Mouse (Mus musculus) liver, embryonic 12.5 days (tissue): ENCODE results near the gene Tmc5. TPM values are rescaled to one million over a fixed set of nuclear protein-coding genes. Genes with fewer than 3 reads are reported as not detected.

ENCODE experiments used
- ATAC-seq: fragments of 200-750 bp; cut with Nextera tagmentation; 2 replicates; pipeline ENCODE4 v1.8.0; 2017; ENCODE audit warnings: moderate number of reproducible peaks, mild to moderate bottlenecking, moderate library complexity
- H3K27ac ChIP-seq: fragments of 300-500 bp; sonication (generic); 2 replicates; pipeline ENCODE4 v1.5.1; 2016; ENCODE audit warnings: mild to moderate bottlenecking
- H3K27me3 ChIP-seq: fragments of 300-500 bp; sonication (generic); replicated peaks from 2 replicates; pipeline ENCODE4 v1.6.1; 2016; ENCODE audit warnings: mild to moderate bottlenecking, moderate library complexity
- H3K36me3 ChIP-seq: fragments of 300-500 bp; sonication (generic); 2 replicates; pipeline ENCODE4 v1.6.1; 2016; ENCODE audit warnings: mild to moderate bottlenecking, moderate library complexity
- H3K4me1 ChIP-seq: fragments of 300-500 bp; sonication (generic); 2 replicates; pipeline ENCODE4 v1.6.1; 2016
- H3K4me2 ChIP-seq: fragments of 300-500 bp; sonication (generic); 2 replicates; pipeline ENCODE4 v1.6.1; 2016; ENCODE audit warnings: mild to moderate bottlenecking, moderate library complexity
- H3K4me3 ChIP-seq: fragments of 300-500 bp; sonication (generic); 2 replicates; pipeline ENCODE4 v1.5.1; 2016; ENCODE audit warnings: mild to moderate bottlenecking, moderate library complexity
- H3K9ac ChIP-seq: fragments of 300-500 bp; sonication (generic); 2 replicates; pipeline ENCODE4 v1.6.1; 2016; ENCODE audit warnings: mild to moderate bottlenecking, moderate library complexity
- H3K9me3 ChIP-seq: fragments of 300-500 bp; sonication (generic); replicated peaks from 2 replicates; pipeline ENCODE4 v1.6.1; 2016; ENCODE audit warnings: mild to moderate bottlenecking, moderate library complexity
- WGBS: fragments of 180-500 bp; shearing (Covaris S2); methylation state at CpG from one replicate; pipeline ENCODE4 v1.1.7; 2016; ENCODE audit not compliant: insufficient replicate concordance; 5-methylcytosine and 5-hydroxymethylcytosine counted together
- polyA plus RNA-seq: library from polyadenylated mRNA; unstranded; fragments of >200 nt; fragmentation: Nextera tagmentation; extraction: Ambion mirVana; gene quantifications from 2 replicates; pipeline ENCODE4 v1.2.1, GENCODE M21; 2016

Gene Tmc5
- polyA plus RNA-seq, 1 experiment from 2014 or later = not detected

DNA sequence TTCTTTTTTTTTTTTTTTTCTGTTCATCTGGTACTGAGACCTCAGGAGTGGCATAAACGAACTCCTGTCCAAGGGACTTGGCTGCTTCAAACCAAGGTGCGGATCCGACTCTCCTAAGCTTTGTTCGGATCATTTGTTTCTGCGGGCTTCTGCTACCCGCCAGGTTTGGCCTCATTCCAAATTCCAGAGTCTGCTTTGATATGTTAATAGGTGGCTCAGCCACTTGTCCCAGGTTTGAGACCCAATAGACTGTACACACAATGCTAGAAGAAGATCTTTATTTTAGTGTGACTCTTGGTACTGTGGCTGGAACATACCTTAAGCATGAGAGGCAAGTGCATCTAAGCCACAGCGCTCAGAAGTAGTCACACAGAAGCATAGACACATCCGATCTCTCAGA is 14.8 kb downstream of the Tmc5 start:
- no peaks in the 10 kb centered on the region for H3K9me3 ChIP-seq
- 74% methylated on average over 8 of the region's 8 CpGs for WGBS
- ATAC-seq = no peak
- no peak overlapping the region for H3K27ac ChIP-seq
- no peaks in the 10 kb centered on the region for H3K4me1 ChIP-seq
- no peak overlapping the region for H3K4me2 ChIP-seq
- no peak overlapping the region for H3K4me3 ChIP-seq
- H3K9ac ChIP-seq = no peak overlapping the region
- H3K27me3 ChIP-seq = no peaks in the 10 kb centered on the region
- H3K36me3 ChIP-seq = no peaks in the 10 kb centered on the region

DNA sequence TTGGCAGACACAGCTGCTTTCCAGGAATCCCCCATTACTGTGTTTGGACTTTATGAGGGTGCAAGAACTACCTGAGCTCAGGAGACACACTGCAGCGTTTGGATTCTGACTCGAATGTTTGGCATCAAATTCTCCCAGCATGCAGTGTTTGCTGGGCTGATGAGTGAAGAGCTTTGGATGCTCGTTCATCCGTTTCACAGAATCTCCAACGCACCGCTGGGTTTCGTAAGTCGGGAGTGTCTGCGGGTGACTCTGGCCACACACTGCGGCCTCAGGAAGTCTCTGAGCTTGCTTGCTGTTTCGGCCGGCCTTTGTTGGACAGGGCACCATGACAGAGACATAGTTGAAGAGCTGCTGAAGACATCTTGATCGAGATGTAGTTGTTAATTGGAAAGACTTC is 17.0 kb downstream of the Tmc5 start:
- H3K27me3 ChIP-seq = no peaks in the 10 kb centered on the region
- no peak overlapping the region for H3K4me2 ChIP-seq
- no peak overlapping the region for H3K27ac ChIP-seq
- 56% methylated on average over 13 of the region's 13 CpGs for WGBS
- H3K36me3 ChIP-seq = no peaks in the 10 kb centered on the region
- no peaks in the 10 kb centered on the region for H3K4me1 ChIP-seq
- H3K9me3 ChIP-seq = no peaks in the 10 kb centered on the region
- no peak overlapping the region for H3K4me3 ChIP-seq
- H3K9ac ChIP-seq = no peak overlapping the region
- no peak for ATAC-seq

DNA sequence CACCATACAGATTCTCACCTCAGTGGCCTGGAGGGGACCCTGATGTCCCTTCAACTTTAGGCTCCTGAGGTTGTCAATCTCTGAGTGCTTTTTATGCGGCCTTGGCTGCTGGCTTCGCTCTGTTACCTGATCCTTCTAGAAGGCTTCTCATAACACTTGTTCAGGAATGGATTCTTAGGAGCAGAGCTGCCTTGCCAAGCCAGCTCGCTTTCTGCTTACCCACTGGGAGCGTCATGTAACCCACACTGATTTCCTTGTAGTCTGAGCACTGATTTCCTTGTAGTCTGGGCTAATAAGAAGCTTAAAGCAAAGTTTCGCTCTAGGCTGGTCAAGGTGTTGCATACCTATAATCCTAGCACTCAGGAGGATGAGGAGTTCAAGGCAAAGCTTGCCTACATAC is 21.0 kb downstream of the Tmc5 start:
- Histone ChIP-seq H3K36me3 (no peaks in the 10 kb centered on the region), H3K4me3 (no peak overlapping the region), H3K9me3 (no peaks in the 10 kb centered on the region), H3K4me2 (no peak overlapping the region), H3K27ac (no peak overlapping the region), H3K4me1 (no peaks in the 10 kb centered on the region), H3K9ac (no peak overlapping the region), H3K27me3 (no peaks in the 10 kb centered on the region)
- WGBS = 68% methylated on average over 5 of the region's 5 CpGs
- no peak for ATAC-seq

DNA sequence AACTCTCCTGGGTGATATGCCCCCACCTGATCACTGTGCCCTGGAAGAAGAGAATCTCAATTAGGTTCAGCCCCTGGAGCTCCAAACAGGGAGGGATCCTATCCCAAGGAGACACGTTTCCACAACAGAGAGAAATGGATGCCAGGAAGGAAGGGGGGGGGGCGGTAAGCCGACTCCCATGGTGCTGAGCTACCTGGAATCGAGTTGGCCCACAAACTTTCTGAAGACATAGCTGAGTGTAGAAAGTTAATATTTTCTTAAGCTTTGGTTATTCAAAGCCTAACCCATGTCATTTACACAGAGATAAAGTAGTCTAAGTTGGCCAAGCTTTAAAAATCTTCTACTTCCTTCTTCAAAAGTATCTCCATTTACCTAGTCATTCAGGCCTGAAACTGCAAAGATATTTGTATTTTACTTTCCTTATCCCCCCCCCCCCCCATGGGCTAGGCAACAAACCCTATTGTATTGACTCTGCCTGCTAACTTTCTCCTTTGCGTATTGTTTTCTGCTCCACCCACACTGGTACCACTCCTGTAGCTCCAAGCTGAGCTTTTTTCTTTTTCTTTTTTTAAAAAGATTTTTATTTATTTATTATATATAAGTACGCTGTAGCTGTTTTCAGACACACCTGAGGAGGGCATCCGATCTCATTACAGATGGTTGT is 23.3 kb downstream of the Tmc5 start:
- no peak overlapping the region for H3K27ac ChIP-seq
- no peaks in the 10 kb centered on the region for H3K4me1 ChIP-seq
- no peaks in the 10 kb centered on the region for H3K36me3 ChIP-seq
- H3K9ac ChIP-seq = no peak overlapping the region
- 76% methylated on average over 7 of the region's 7 CpGs for WGBS
- ATAC-seq = no peak
- no peak overlapping the region for H3K4me3 ChIP-seq
- H3K4me2 ChIP-seq = no peak overlapping the region
- H3K9me3 ChIP-seq = no peaks in the 10 kb centered on the region
- H3K27me3 ChIP-seq = no peaks in the 10 kb centered on the region

DNA sequence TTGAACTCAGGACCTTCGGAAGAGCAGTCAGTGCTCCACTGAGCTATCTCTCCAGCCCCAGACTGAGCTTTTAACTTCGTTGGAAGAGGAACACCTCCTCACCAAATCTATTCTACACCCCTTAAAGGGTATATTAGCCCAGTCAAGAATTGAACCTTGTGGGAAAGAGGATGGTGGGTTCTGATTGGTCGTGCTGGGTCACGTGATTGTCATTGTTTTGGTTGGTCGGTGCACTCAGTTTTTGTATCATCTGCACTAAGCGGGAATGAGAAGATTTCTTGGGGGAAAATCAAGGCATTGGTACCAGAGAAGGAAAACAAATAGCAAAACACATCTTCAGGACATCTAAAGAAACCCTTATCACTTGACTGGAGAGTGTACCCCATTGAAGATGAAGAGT is 24.0 kb downstream of the Tmc5 start:
- WGBS = 61% methylated on average over 6 of the region's 6 CpGs
- Histone ChIP-seq H3K4me2 (no peak overlapping the region), H3K36me3 (no peaks in the 10 kb centered on the region), H3K9me3 (no peaks in the 10 kb centered on the region), H3K4me1 (no peaks in the 10 kb centered on the region), H3K27me3 (no peaks in the 10 kb centered on the region), H3K4me3 (no peak overlapping the region), H3K9ac (no peak overlapping the region), H3K27ac (no peak overlapping the region)
- ATAC-seq = no peak

DNA sequence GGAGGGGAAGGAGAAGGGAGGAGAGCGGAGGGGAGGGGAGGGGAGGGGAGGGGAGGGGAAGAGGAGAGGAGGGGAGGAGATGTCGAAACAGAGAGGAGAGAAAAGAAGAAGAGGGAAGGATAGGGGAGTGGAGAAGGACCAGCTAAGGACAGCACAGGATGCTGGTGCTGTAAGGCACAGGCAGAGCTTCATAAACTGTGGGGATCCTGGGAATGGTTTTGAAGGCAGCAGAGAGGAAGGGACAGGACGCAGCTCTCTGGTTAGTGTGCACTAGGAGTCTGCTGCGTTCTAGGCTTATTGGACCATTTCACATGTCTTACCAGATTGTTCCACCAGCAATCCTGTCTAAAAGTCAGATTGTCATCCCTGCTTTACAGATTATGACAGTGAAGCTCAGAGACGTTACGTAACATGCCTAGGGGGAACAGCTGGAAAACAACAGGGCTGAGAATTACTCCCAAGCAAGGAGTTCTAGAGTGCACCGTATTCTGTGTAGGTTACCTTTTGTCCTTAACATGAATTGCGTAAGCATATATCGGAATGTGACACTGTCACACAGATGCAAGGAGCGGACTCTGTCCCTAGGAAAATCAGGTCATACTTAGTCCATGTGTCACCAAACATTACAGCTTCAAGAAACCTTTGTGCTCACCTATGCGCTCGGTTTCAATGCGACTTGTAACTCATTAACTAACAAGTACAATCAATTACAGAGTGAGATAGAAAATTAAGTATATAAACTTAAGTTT is 30.6 kb downstream of the Tmc5 start:
- no peak overlapping the region for H3K9ac ChIP-seq
- H3K9me3 ChIP-seq = no peaks in the 10 kb centered on the region
- no peak overlapping the region for H3K4me3 ChIP-seq
- no peak for ATAC-seq
- no peaks in the 10 kb centered on the region for H3K27me3 ChIP-seq
- H3K4me1 ChIP-seq = no peaks in the 10 kb centered on the region
- H3K27ac ChIP-seq = no peak overlapping the region
- H3K36me3 ChIP-seq = no peaks in the 10 kb centered on the region
- no peak overlapping the region for H3K4me2 ChIP-seq
- WGBS = 72% methylated on average over 13 of the region's 13 CpGs

DNA sequence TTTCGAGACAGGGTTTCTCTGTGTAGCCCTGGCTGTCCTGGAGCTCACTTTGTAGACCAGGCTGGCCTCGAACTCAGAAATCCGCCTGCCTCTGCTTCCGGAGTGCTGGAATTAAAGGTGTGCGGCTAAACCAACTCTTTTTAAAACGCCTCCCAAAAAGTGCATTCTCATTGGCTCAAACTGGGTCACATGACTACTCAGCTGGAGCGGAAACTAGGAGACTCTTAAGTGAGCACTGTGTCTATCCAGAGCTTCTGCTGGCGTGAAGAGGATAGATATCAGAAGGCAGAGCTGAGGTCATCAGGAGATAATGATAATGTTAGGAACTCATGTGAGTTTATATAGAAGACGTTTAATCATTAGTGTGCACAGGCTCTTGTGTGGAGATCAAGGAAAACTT is 36.0 kb downstream of the Tmc5 start:
- no peaks in the 10 kb centered on the region for H3K4me1 ChIP-seq
- WGBS = 61% methylated on average over 9 of the region's 9 CpGs
- H3K9me3 ChIP-seq = no peaks in the 10 kb centered on the region

DNA sequence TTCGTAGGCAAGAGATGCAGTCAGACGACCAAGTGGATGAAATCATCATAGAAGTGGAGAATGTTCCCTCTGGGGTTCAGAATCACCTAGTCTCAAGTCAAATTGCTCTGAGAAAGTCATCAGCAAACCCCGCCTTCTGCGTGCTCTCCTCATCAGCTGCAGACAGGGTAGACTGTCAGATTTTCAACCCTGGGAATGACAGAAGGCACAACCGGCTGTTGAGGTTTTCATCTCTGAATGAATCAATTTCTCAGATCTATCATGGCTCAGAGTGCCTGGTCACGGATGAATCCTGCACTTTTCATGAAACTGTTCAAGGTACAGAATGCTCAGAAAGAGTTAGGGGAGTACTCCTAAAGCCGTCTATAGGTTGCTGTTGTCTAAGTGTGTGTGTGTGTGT is 36.9 kb downstream of the Tmc5 start:
- Histone ChIP-seq H3K27me3 (no peaks in the 10 kb centered on the region), H3K9me3 (no peaks in the 10 kb centered on the region), H3K36me3 (no peaks in the 10 kb centered on the region), H3K4me1 (no peaks in the 10 kb centered on the region), H3K4me2 (no peak overlapping the region), H3K9ac (no peak overlapping the region), H3K4me3 (no peak overlapping the region), H3K27ac (no peak overlapping the region)
- no peak for ATAC-seq
- 57% methylated on average over 7 of the region's 7 CpGs for WGBS

More for the DNA sequence above, 36.0 kb downstream of the Tmc5 start:
- H3K9ac ChIP-seq = no peak overlapping the region
- ATAC-seq = no peak
- no peak overlapping the region for H3K4me3 ChIP-seq
- H3K27ac ChIP-seq = no peak overlapping the region
- no peaks in the 10 kb centered on the region for H3K36me3 ChIP-seq
- no peak overlapping the region for H3K4me2 ChIP-seq
- H3K27me3 ChIP-seq = no peaks in the 10 kb centered on the region

DNA sequence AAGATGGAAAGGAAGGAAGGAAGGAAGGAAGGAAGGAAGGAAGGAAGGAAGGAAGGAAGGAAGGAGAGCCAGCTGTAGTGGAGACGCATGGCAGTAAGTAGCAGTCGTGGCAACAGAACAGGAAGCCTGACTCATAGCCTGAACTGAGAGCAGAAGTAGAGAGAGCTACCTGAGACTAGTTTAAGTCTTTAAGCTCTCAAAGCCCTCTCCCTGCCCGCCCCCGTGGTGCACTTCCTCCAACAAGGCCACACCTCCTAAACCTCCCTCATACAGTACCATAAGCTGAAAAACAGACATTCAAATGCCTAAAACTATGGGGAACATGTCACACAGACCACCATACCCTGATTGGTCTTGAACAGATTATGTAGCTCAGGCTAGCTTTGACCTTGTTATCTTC is 40.4 kb downstream of the Tmc5 start:
- Histone ChIP-seq H3K9me3 (no peaks in the 10 kb centered on the region), H3K36me3 (no peaks in the 10 kb centered on the region), H3K4me2 (no peak overlapping the region), H3K27ac (no peak overlapping the region), H3K27me3 (no peaks in the 10 kb centered on the region), H3K9ac (no peak overlapping the region), H3K4me3 (no peak overlapping the region), H3K4me1 (no peaks in the 10 kb centered on the region)
- 26% methylated on average over 4 of the region's 4 CpGs for WGBS
- 0 out of 2 replicates have a peak, but pooled peaks have one; percentile 40 for ATAC-seq

DNA sequence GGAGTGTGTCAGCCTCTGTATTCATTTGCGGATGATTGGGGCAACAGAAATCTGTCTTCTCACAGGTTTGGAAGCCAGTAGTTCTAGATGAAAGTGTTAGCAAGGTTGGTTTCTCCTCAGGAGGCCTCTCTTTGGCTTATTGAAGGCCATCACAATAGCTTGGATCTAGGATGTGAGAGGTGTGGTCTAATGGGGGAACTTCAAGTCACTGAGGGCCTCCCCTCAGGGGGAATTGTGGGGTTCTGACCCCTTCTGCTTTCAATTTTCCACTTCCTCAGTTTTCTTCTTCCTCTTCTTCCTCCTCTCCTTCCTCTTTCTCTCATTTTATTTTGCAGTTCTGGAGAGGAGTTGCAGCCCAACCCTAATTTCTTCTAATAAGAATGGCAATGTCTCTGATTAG is 49.1 kb downstream of the Tmc5 start:
- Histone ChIP-seq H3K36me3 (no peaks in the 10 kb centered on the region), H3K4me1 (no peaks in the 10 kb centered on the region), H3K27ac (no peak overlapping the region), H3K9me3 (no peaks in the 10 kb centered on the region), H3K4me3 (no peak overlapping the region), H3K4me2 (no peak overlapping the region), H3K27me3 (no peaks in the 10 kb centered on the region; the same call in 1 of the 2 replicates), H3K9ac (no peak overlapping the region)
- WGBS = 65% methylated on average over 1 of the region's 1 CpGs
- ATAC-seq = no peak

DNA sequence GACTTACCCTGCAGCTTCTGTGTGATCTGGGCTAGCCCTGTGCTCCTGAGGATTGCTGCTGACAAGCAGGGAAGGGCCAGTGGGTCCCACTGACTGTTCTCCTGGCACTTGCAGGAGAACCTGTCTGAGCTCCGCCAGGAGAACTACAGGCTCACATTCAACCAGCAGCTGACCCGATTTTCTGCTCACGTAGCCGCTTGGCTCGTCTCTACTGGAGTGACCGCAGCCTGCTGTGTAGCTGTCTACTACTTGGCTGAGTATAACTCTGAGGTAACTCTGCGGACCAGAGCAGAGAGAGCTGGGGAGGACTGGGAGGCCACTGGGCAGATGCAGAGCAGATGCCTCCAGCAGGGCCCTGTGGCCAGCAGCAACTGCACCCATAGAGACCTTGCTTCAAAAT is 52.2 kb downstream of the Tmc5 start:
- 74% methylated on average over 7 of the region's 7 CpGs for WGBS
- ATAC-seq = no peak

DNA sequence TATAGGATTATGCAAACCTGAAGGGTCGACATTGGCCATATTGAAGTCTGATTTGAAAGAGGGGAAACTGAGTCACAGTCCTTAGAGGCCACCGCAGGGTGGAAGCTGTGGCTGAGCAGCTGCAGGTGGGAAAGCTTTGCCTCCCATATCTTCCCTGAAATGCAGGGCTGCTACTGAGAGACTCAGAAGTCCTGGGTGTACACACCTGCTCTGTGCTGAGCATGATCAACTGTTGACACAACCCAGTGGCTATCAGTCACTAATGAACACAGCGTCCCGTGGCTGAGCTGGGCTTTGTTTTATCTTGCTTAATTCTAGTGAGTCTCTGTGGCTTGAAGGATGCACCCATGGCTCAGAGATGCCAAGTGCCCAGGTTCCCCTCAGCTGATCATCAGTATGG is 53.0 kb downstream of the Tmc5 start:
- Histone ChIP-seq H3K9me3 (no peaks in the 10 kb centered on the region), H3K27me3 (no peaks in the 10 kb centered on the region; the same call in 1 of the 2 replicates), H3K4me2 (no peak overlapping the region), H3K4me1 (no peaks in the 10 kb centered on the region), H3K27ac (no peak overlapping the region), H3K9ac (no peak overlapping the region), H3K4me3 (no peak overlapping the region), H3K36me3 (no peaks in the 10 kb centered on the region)
- 59% methylated on average over 4 of the region's 4 CpGs for WGBS
- ATAC-seq = no peak

More for the DNA sequence above, 52.2 kb downstream of the Tmc5 start:
- H3K4me2 ChIP-seq = no peak overlapping the region
- no peaks in the 10 kb centered on the region for H3K4me1 ChIP-seq
- no peak overlapping the region for H3K4me3 ChIP-seq
- no peak overlapping the region for H3K27ac ChIP-seq
- no peaks in the 10 kb centered on the region; the same call in 1 of the 2 replicates for H3K27me3 ChIP-seq
- H3K9me3 ChIP-seq = no peaks in the 10 kb centered on the region
- no peak overlapping the region for H3K9ac ChIP-seq
- no peaks in the 10 kb centered on the region for H3K36me3 ChIP-seq
